Mouse (Mus musculus) left cerebral cortex, postnatal 14 days (tissue): ENCODE measurements around the gene Nip7. TPM values are rescaled to one million over a fixed set of nuclear protein-coding genes. Genes with fewer than 3 reads are reported as not detected.
"Not testable (repeated sequence)": the region's sequence is repeated elsewhere in the genome, so short reads cannot be mapped to it uniquely, and the experiment has no call there.

ENCODE experiments used
- DNase-seq, 2 experiments: peaks; one replicate each; pipeline ENCODE4 v3.0.0; 2021 to 2022; ENCODE audit warnings: low spot score in 2 of 2, mixed read lengths in 1 of 2
- intact Hi-C: fragments of 180-260 bp; cut with DNase I; formaldehyde crosslinking; loops from one replicate; pipeline ENCODE4 v1.15.1; 2025
- total RNA-seq, 2 experiments: library from RNA; stranded (reverse); gene quantifications; 2 replicates each; pipeline ENCODE4 v1.2.3; 2021

Gene Nip7
- total RNA-seq, 2 experiments from 2014 or later: 43.4 to 53.6 TPM

DNA sequence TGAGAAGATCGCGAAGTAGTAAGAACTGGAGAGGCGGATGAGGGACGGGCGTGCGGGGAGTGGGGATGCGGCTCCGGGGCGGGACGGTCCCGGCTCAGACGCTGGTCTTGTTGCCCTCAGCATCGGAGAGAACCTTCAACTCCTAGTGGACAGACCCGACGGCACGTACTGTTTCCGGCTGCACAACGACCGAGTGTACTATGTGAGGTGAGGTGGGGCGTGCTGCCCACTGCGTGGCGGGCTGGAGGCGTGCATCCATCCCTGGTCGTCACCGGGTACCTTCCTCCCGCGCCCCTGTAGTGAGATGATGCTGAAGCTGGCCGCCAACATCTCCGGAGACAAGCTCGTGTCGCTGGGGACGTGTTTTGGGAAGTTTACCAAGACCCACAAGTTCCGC is 294 bp downstream of the Nip7 start:
- intact Hi-C loops: no loop called here
- peak in 1 of 2 experiments; percentile 29 for DNase-seq

DNA sequence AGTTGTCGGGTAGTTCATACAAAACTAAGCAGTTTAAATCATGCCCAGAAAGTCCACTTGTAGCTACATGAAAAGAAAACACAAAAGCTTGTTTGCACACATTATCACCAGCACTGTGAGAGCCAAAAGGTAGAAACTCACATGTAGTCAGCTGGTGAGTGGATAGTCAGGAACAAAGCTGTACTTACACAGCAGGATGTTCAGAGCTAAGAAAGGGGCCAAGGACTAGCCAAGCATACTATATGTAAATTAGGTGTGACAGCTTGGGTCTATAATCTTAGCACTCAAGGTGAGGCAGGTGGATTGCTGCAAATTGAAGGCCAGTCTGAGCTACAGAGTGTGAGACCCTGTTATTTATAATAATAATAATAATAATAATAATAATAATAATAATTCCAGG is 5.9 kb downstream of the Nip7 start:
- intact Hi-C loops: no loop called here
- no peak for DNase-seq

DNA sequence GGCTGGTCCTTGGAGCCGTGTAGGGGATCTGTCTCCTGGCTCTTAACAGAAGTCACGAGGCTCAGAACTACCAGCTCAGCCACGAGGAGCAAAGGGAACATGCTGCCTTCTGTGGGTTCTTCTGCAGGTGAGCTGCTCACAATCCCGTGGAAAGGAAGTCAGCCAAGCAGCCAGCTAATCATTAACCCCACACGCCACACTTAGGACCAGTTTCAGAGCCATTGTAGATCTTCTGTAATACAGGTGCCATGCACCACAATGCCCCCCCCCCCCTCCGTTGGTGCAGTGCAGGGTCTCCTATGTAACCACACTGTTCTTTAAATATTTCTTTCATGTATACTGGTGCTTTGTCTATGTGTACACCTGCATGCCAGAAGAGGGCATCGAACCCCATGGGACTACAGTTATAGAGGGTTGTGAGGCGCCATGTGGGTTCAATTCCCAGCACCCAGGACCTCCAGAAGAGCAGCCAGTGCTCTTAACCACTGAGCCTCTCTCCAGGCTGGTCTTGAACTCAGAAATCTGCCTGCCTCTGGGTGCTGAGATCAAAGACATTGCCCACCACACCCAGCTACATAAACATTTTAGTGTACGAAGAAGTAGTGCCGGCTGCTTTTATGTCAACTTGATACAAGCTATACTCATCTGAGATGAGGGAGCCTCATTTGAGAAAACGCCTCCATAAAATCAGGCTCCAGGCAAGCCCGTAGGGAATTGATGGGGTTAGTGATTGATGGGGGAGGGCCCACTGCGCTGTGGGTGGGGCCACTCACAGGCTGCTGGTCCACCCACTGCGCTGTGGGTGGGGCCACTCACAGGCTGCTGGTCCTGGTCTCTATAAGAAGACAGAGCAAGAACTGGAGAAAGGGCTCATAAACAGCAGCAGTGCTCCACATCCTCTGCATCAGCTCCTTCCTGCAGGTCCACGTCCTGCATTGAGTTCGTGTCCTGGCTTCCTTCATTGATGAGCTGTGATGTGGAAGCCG is 9.1 kb downstream of the Nip7 start, which contains the start of gene Tmed6:
Gene Tmed6, minus strand, starts transcription at position 134 of the 986 bp plus-strand sequence.
- DNase-seq: no peak
- intact Hi-C loops: no loop called here

- intact Hi-C loops: no loop called here
- no peak for DNase-seq
Observed at GRCm38 (mm10) chr8:107073706-107074105, 17.0 kb downstream of the Nip7 start.

DNA sequence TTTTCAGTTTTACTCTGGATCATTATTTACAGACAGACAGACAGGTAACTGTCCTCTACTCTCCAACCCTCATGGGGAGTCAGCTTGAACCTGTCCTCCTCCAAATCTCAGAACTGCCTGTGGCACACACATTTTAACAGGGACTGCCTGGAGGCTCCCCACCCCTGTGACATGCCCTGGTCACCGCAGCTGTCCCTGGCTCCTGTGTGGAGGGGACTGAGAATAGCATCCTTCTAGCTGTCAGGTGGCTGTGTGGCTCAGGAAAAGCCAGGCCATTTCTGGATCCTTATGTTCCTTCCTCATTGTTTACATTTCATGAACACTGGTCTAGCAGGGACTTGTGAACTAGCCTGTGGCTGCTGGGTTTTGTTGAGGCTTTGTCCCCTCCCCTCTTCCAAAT is 17.5 kb downstream of the Nip7 start:
- DNase-seq: no peak
- intact Hi-C loops: no loop called here

DNA sequence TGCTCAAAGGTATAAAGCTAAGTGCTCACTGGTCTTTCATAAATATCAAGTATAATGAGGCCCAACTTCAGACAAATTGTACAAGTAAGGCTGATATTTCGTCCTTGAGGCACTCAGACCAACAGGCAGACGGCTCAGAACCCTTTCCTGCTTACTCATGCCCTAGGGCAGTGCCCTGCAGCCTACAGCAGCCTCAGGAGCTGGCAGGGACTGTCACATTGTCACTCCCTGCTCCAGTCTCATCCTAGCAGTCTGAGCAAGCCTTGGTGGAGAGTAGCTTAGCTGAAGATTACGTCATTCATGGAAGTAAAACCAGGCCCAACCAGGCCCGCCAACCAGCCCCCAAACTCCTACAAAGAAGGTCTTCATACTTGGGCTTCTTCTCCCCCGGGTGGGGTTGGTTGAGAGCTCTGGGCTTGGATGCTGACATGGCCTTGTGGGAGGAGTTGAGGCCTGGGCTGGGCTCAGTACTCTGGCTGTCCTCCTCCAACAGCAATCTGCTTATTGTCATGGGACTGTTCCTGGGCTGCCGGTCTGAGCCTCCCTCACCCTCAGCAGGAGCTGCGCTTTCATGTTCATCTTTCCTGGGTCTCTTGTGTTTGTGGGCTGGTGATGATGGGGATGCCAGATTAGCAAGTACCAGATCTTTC is 19.7 kb downstream of the Nip7 start:
- intact Hi-C loops: no loop called here
- no peak for DNase-seq

DNA sequence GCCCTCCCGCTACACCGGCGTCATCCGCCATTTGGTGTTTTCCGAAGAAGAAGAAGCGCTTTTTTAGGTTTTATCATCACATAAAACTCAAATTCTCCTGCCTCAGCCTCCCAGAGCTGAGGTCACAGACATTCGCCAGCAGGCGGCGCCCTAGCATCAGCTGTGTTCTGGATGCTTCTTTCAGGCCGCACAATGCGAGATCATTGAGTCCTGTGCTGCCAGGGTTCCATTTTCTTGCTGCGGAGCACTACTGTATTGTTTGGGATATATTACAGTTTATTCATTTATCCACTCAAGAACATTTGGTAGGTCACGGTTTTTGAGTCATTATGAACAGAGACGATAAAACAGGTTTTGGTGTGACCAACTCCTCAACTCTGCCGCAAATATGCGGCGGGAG is 28.7 kb downstream of the Nip7 start:
- no peak for DNase-seq
- intact Hi-C loops: no loop called here

- intact Hi-C loops: no loop called here
- DNase-seq: no peak
Observed at GRCm38 (mm10) chr8:107086018-107086417, 29.3 kb downstream of the Nip7 start.

DNA sequence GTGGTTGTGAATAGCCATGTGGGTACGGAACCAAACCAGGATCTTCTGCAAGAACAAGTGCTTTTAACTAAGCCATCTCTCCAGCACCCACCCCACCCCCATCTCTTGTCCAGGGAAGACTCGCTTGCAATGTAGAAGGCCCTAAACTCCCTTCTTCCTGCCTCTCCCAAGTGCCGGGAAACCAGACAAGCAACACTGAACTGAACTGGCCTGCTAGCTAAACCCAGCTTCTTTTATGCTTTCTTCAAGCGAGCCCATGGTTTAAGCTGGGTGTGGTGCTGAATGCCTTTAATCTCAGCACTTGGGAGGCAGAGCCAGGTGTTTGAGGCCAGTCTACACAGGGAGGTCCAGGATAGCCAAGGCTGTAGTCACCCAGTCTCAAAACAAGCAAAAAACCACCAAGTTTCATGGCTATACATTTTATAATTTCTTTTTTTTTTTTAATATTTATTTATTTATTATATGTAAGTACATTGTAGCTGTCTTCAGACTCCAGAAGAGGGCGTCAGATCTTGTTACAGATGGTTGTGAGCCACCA is 31.9 kb downstream of the Nip7 start:
- intact Hi-C loops: no loop called here
- DNase-seq: no peak

DNA sequence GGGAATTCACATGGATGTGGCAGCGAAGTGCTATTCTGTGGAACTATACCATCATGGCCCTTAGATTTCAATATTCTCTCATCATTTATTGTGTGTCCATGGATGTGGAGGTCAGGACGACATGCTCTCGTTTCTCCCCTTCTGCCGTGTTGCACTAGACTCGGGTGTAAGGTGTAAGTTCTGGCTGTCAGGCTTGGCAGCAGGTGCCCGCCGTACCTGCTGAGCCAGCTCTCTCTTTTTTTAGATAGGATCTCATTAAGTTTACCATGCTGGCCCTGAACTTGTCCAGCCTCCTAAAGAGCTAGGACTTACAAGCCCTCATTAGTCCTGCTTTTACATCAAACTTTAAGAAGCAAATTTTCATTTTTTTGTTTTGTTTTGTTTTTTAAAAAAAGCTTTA is 33.9 kb downstream of the Nip7 start:
- no peak for DNase-seq
- intact Hi-C loops: no loop called here

GRCm38 (mm10) chr8:107095717-107096365 is 39.2 kb downstream of the Nip7 start:
- DNase-seq: peak in 1 of 2 experiments; percentile 38
- intact Hi-C loops: no loop called here

DNA sequence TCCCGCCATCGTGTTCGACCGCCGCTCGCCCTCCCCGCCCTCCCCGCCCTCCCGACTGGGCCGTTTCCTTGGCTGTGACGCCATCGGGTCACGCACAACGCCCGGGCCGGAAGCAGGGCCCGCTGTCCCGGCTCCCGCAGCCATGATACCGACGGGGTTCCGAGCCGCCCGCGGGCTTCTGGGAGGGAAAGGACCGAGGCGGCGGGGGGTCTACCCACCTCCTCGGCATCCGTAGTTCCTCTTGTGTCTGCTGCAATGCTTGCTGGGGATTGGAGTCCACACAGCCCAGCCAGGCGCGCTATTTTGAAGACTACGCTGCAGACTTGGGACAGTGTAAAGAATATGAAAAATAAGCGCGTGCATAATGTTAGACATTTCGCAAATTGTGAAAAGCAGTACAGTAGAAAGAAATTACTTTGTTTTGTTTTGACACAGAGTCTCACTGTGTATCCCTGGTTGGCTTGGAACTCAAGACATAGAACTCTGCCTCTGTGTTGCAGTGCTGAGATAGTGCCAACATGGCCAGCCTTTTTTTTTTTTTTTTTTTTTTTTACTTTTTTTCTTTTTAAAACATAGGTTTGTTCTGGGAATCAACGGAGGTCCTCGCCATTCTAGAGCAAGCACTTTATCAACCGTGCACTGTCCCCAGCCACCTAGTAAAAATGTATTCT is 39.8 kb downstream of the Nip7 start, which contains the start of gene Terf2:
Gene Terf2, minus strand, starts transcription at position 182 of the 671 bp plus-strand sequence.
- DNase-seq: peak; percentile 95
- intact Hi-C loops: no loop called here

- DNase-seq: no peak
- intact Hi-C loops: no loop called here
Observed at GRCm38 (mm10) chr8:107100635-107101034, 44.0 kb downstream of the Nip7 start.

DNA sequence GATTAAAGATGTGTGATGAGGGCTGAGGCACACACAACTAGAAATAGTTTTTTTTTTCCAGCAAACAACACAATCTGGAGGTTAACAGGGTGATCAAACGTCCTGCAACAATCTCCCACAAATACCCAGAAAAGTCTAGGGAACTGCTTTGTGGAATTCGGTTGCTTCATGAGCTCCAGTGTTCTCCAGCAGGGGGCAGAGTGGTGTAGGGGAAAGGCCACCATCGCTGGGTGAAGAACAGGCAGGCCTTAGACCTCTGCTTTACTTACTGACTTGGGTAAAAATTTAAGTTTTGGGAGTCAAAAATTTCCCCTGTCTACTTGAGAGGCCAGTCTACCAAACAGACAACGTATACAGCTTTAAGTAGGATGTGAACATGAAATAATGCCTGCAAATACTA is 47.9 kb downstream of the Nip7 start:
- peak; percentile 45 to 72 for DNase-seq
- intact Hi-C loops: no loop called here

GRCm38 (mm10) chr8:107108089-107108488 is 51.4 kb downstream of the Nip7 start:
- not testable (repeated sequence) for DNase-seq
- intact Hi-C loops: loop anchor here (5.0 kb wide), 1 partner anchor 319 kb away; the partner anchor contains the start of gene Nob1

DNA sequence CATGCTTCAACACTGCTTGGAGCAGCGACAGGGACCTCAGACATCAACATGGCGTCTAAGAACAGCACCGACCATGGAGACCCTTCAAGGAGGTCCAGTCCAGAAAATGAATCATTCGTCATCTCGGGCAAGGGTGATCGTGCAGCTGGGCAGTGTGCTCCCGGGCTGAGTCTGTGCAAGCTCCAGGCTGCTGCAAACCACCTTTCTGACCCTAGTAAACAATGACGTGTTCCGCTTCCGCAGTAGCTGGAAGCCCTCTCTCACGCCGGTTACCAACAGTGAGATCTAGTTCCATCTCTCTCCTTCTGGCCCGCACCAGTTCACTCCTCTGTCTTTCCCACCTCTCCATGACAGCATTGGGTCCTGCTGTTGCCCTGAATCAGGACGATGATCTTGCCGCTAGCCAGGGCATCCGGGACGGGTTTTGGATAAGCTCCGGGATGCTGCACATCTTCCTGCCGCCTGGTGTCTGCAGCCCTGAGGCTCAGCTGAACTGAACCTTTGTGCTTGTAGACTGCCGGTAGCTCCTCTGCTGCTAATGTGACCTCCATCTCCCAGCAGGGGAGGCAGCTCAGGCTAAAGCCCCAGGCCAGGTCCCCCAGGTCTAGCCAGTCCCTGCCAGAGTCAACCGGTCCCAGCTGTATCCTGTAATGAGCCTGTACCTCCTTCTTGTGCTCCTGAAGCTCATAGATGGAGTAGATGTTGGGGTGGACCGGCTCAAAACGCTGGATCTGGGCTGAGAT is 52.5 kb downstream of the Nip7 start:
- intact Hi-C loops: loop anchor here (5.0 kb wide), 1 partner anchor 318 kb away; the partner anchor contains the start of gene Nob1
- DNase-seq: no peak

DNA sequence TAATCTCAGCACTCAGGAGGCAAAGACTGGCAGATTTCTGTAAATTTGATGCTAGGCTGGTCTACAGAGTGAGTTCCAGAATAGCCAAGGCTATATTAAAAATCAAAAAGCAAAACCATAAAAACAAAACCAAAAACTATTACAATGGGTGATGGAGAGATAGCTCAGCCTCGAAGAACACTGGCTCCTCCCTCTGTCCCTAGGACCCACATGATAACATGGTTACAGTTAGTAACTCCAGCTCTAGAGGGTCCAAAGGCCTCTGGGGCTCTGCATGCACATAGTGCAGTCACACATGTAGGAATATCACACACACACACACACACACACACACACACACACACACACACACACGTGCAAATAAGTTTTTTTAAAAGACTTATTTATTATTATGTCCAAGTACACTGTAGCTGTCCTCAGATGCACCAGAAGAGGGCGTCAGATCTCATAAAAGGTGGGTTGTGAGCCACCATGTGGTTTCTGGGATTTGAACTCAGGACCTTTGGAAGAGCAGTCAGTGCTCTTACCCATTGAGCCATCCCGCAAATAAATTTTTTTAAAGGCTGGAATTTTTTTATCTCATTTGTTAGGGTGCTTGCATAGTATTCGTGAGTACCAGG is 53.2 kb downstream of the Nip7 start:
- no peak for DNase-seq
- intact Hi-C loops: loop anchor here (5.0 kb wide), 1 partner anchor 317 kb away; the partner anchor contains the start of gene Nob1
